Mouse (Mus musculus) heart, embryonic 12.5 days (tissue): Measurements from ENCODE around the gene Cox10. TPM values are rescaled to one million over a fixed set of nuclear protein-coding genes. Genes with fewer than 3 reads are reported as not detected.
A peak's percentile ranks its signal among the peaks of the same experiment; 100 is the strongest.

Experiments
- ATAC-seq: fragments of 200-750 bp; cut with Nextera tagmentation; 2 replicates; pipeline ENCODE4 v1.8.0; 2017; ENCODE audit warnings: moderate TSS enrichment, moderate library complexity; ENCODE audit not compliant: insufficient number of reproducible peaks, low FRiP score
- H3K27ac ChIP-seq: fragments of 300-500 bp; sonication (generic); 2 replicates; pipeline ENCODE4 v1.5.1; 2016; ENCODE audit warnings: mild to moderate bottlenecking, moderate library complexity; ENCODE audit not compliant: poor library complexity, severe bottlenecking
- H3K27me3 ChIP-seq: fragments of 300-500 bp; sonication (generic); replicated peaks from 2 replicates; pipeline ENCODE4 v1.6.1; 2016; ENCODE audit warnings: mild to moderate bottlenecking, moderate library complexity
- H3K36me3 ChIP-seq: fragments of 300-500 bp; sonication (generic); 2 replicates; pipeline ENCODE4 v1.6.1; 2016; ENCODE audit warnings: mild to moderate bottlenecking, moderate library complexity
- H3K4me1 ChIP-seq: fragments of 300-500 bp; sonication (generic); replicated peaks from 2 replicates; pipeline ENCODE4 v1.6.1; 2016; ENCODE audit warnings: mild to moderate bottlenecking
- H3K4me2 ChIP-seq: fragments of 300-500 bp; sonication (generic); 2 replicates; pipeline ENCODE4 v1.6.1; 2016; ENCODE audit warnings: mild to moderate bottlenecking, moderate library complexity
- H3K4me3 ChIP-seq: fragments of 300-500 bp; sonication (generic); 2 replicates; pipeline ENCODE4 v1.5.1; 2016; ENCODE audit warnings: mild to moderate bottlenecking
- H3K9ac ChIP-seq: fragments of 300-500 bp; sonication (generic); 2 replicates; pipeline ENCODE4 v1.6.1; 2016; ENCODE audit warnings: mild to moderate bottlenecking, moderate library complexity
- H3K9me3 ChIP-seq: fragments of 300-500 bp; sonication (generic); replicated peaks from 2 replicates; pipeline ENCODE4 v1.6.1; 2016; ENCODE audit warnings: mild to moderate bottlenecking, moderate library complexity
- WGBS: fragments of 180-500 bp; shearing (Covaris S2); methylation state at CpG from one replicate; pipeline ENCODE4 v1.1.7; 2016; 5-methylcytosine and 5-hydroxymethylcytosine counted together
- polyA plus RNA-seq: library from polyadenylated mRNA; unstranded; fragments of >200 nt; fragmentation: Nextera tagmentation; extraction: Ambion mirVana; gene quantifications from 2 replicates; pipeline ENCODE4 v1.2.1, GENCODE M21; 2016

Gene Cox10
- polyA plus RNA-seq, 1 experiment from 2014 or later: 32.3 TPM

- no peaks in the 10 kb centered on the region for H3K9me3 ChIP-seq
- H3K9ac ChIP-seq: no peak overlapping the region
- 21% methylated on average over 7 of the region's 7 CpGs for WGBS
- H3K27ac ChIP-seq: no peak overlapping the region
- peaks cover 11% of the 10 kb centered on the region for H3K4me1 ChIP-seq
- no peak overlapping the region for H3K4me2 ChIP-seq
- no peak overlapping the region for H3K4me3 ChIP-seq
- no peaks in the 10 kb centered on the region for H3K36me3 ChIP-seq
- no peak for ATAC-seq
- H3K27me3 ChIP-seq: peaks cover 10% of the 10 kb centered on the region; the same call in 1 of the 2 replicates
These were observed 122.5 kb downstream of the Cox10 start for GRCm38 (mm10) chr11:63956748-63957147.

- H3K27ac ChIP-seq: no peak overlapping the region
- WGBS: 71% methylated on average over 2 of the region's 2 CpGs
- H3K4me2 ChIP-seq: no peak overlapping the region
- ATAC-seq: no peak
- no peaks in the 10 kb centered on the region for H3K9me3 ChIP-seq
- no peak overlapping the region for H3K9ac ChIP-seq
- H3K4me3 ChIP-seq: no peak overlapping the region
- no peaks in the 10 kb centered on the region for H3K36me3 ChIP-seq
- peaks cover 13% of the 10 kb centered on the region for H3K4me1 ChIP-seq
- peaks cover 23% of the 10 kb centered on the region for H3K27me3 ChIP-seq
These were observed 125.4 kb downstream of the Cox10 start for GRCm38 (mm10) chr11:63953887-63954286.

- no peak overlapping the region for H3K4me3 ChIP-seq
- no peaks in the 10 kb centered on the region for H3K9me3 ChIP-seq
- no peak for ATAC-seq
- no peak overlapping the region for H3K9ac ChIP-seq
- no peak overlapping the region for H3K27ac ChIP-seq
- H3K36me3 ChIP-seq: no peaks in the 10 kb centered on the region
- 51% methylated on average over 4 of the region's 4 CpGs for WGBS
- peaks cover 23% of the 10 kb centered on the region for H3K27me3 ChIP-seq
- H3K4me2 ChIP-seq: peak overlapping the region; percentile 63; the same call in 1 of the 2 replicates
- peaks cover 15% of the 10 kb centered on the region for H3K4me1 ChIP-seq
These were observed 126.5 kb downstream of the Cox10 start for GRCm38 (mm10) chr11:63952743-63953191.

- peak overlapping the region; percentile 34 for H3K4me3 ChIP-seq
- no peak overlapping the region for H3K27ac ChIP-seq
- H3K4me2 ChIP-seq: peak overlapping the region; percentile 63
- peaks cover 22% of the 10 kb centered on the region for H3K4me1 ChIP-seq
- WGBS: 10% methylated on average over 19 of the region's 19 CpGs
- no peaks in the 10 kb centered on the region for H3K9me3 ChIP-seq
- H3K36me3 ChIP-seq: no peaks in the 10 kb centered on the region
- peak; percentile 74; the same call in 1 of the 2 replicates for ATAC-seq
- peaks cover 23% of the 10 kb centered on the region for H3K27me3 ChIP-seq
- H3K9ac ChIP-seq: 0 out of 2 replicates have a peak overlapping the region, but pooled peaks have one; percentile 18
These were observed 127.2 kb downstream of the Cox10 start for GRCm38 (mm10) chr11:63951831-63952631.

- no peak overlapping the region for H3K4me2 ChIP-seq
- peaks cover 29% of the 10 kb centered on the region for H3K4me1 ChIP-seq
- no peaks in the 10 kb centered on the region for H3K36me3 ChIP-seq
- no peak overlapping the region for H3K4me3 ChIP-seq
- WGBS: 87% methylated on average over 11 of the region's 11 CpGs
- peaks cover 25% of the 10 kb centered on the region for H3K27me3 ChIP-seq
- H3K27ac ChIP-seq: no peak overlapping the region
- H3K9me3 ChIP-seq: no peaks in the 10 kb centered on the region
- H3K9ac ChIP-seq: no peak overlapping the region
- no peak for ATAC-seq
These were observed 130.9 kb downstream of the Cox10 start for GRCm38 (mm10) chr11:63948371-63948770.

GRCm38 (mm10) chr11:63947024-63947423 is 132.2 kb downstream of the Cox10 start:
- Histone ChIP-seq H3K9me3 (no peaks in the 10 kb centered on the region), H3K4me2 (no peak overlapping the region), H3K27ac (no peak overlapping the region), H3K27me3 (peaks cover 18% of the 10 kb centered on the region), H3K36me3 (no peaks in the 10 kb centered on the region), H3K9ac (no peak overlapping the region), H3K4me3 (no peak overlapping the region), H3K4me1 (peaks cover 21% of the 10 kb centered on the region)
- no peak for ATAC-seq
- 72% methylated on average over 2 of the region's 2 CpGs for whole genome bisulfite sequencing

- Histone ChIP-seq H3K4me2 (no peak overlapping the region), H3K27me3 (peaks cover 9% of the 10 kb centered on the region), H3K4me3 (no peak overlapping the region), H3K9me3 (no peaks in the 10 kb centered on the region), H3K36me3 (no peaks in the 10 kb centered on the region), H3K4me1 (peaks cover 16% of the 10 kb centered on the region), H3K9ac (no peak overlapping the region), H3K27ac (no peak overlapping the region)
- 86% methylated on average over 3 of the region's 3 CpGs for WGBS
- no peak for ATAC-seq
These were observed 135.3 kb downstream of the Cox10 start for GRCm38 (mm10) chr11:63943947-63944346.

GRCm38 (mm10) chr11:63943268-63943890 is 135.9 kb downstream of the Cox10 start:
- Histone ChIP-seq H3K36me3 (no peaks in the 10 kb centered on the region), H3K9ac (no peak overlapping the region), H3K27ac (no peak overlapping the region), H3K9me3 (no peaks in the 10 kb centered on the region), H3K4me1 (peaks cover 16% of the 10 kb centered on the region), H3K4me2 (no peak overlapping the region), H3K4me3 (no peak overlapping the region), H3K27me3 (peaks cover 12% of the 10 kb centered on the region)
- WGBS: 87% methylated on average over 13 of the region's 13 CpGs
- no peak for ATAC-seq

- H3K4me1 ChIP-seq: peaks cover 8% of the 10 kb centered on the region
- ATAC-seq: no peak
These were observed 137.1 kb downstream of the Cox10 start for GRCm38 (mm10) chr11:63942177-63942576.

GRCm38 (mm10) chr11:63936641-63937040 is 142.6 kb downstream of the Cox10 start:
- peaks cover 44% of the 10 kb centered on the region for H3K27me3 ChIP-seq
- H3K36me3 ChIP-seq: no peaks in the 10 kb centered on the region
- WGBS: 46% methylated on average over 3 of the region's 3 CpGs
- no peaks in the 10 kb centered on the region for H3K4me1 ChIP-seq
- no peak overlapping the region for H3K4me2 ChIP-seq
- no peak overlapping the region for H3K4me3 ChIP-seq
- no peaks in the 10 kb centered on the region for H3K9me3 ChIP-seq
- no peak for ATAC-seq
- H3K27ac ChIP-seq: no peak overlapping the region
- no peak overlapping the region for H3K9ac ChIP-seq

More at GRCm38 (mm10) chr11:63942177-63942576, 137.1 kb downstream of the Cox10 start:
- no peak overlapping the region for H3K4me2 ChIP-seq
- H3K9ac ChIP-seq: no peak overlapping the region
- H3K4me3 ChIP-seq: no peak overlapping the region
- 78% methylated on average over 8 of the region's 8 CpGs for WGBS
- H3K27me3 ChIP-seq: peaks cover 12% of the 10 kb centered on the region
- no peaks in the 10 kb centered on the region for H3K36me3 ChIP-seq
- H3K27ac ChIP-seq: no peak overlapping the region
- no peaks in the 10 kb centered on the region for H3K9me3 ChIP-seq

GRCm38 (mm10) chr11:63926901-63927300 is 152.4 kb downstream of the Cox10 start:
- Histone ChIP-seq H3K9ac (no peak overlapping the region), H3K4me3 (no peak overlapping the region), H3K9me3 (no peaks in the 10 kb centered on the region), H3K4me2 (no peak overlapping the region), H3K4me1 (peaks cover 15% of the 10 kb centered on the region), H3K27ac (no peak overlapping the region), H3K36me3 (no peaks in the 10 kb centered on the region), H3K27me3 (peaks cover 30% of the 10 kb centered on the region)
- no peak for ATAC-seq
- WGBS: 70% methylated on average over 6 of the region's 6 CpGs
